Comparison of ENCODE assay signal across 29 mouse cellular contexts in the genomic region with DNA sequence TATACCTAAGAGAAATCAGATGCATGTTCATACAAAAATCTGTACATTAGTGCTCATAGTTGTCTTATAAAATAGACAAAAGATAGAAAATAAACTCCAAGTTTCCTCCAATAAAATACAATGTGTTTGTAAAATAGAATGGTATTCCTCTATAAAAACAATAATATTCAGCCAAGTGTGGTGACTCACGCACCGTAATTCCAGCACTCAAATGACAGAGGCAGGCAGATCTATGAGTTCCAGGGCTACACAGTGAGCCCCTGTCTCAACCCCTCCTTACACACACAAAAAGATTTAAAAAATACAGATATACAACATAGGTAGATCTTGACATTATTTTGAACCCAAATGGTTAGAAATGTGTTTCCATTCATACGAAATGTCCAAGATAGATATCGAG. TPM values are rescaled to one million over a fixed set of nuclear protein-coding genes. Genes with fewer than 3 reads are reported as not detected.
"Had no signal": no experiment of that assay in that cellular context is flagged by ENCODE, and none has a peak within 500 bp of the region (broad histone marks: within the 10 kb centered on the region; RNA-seq: fewer than 3 reads in every experiment).

No protein-coding gene starts in this region.

- H3K9ac ChIP-seq: embryonic facial prominence, embryonic 12.5 days; embryonic facial prominence, embryonic 13.5 days; embryonic facial prominence, embryonic 15.5 days; forebrain, embryonic 12.5 days; forebrain, embryonic 13.5 days; forebrain, embryonic 15.5 days; forebrain, postnatal 0 days had no signal

- H3K36me3 ChIP-seq: embryonic facial prominence, embryonic 12.5 days; embryonic facial prominence, embryonic 15.5 days; forebrain, embryonic 15.5 days; heart, embryonic 10.5 days had no signal

- ATAC-seq: forebrain, embryonic 13.5 days; forebrain, embryonic 14.5 days; forebrain, embryonic 15.5 days; forebrain, embryonic 16.5 days; forebrain, postnatal 0 days had no signal

- H3K27ac ChIP-seq: embryonic facial prominence, embryonic 10.5 days; embryonic facial prominence, embryonic 12.5 days; embryonic facial prominence, embryonic 13.5 days; embryonic facial prominence, embryonic 15.5 days; forebrain, embryonic 12.5 days; forebrain, embryonic 13.5 days; forebrain, embryonic 15.5 days; gastrocnemius, adult 2 months; heart, adult 2 months; heart, embryonic 10.5 days had no signal

- DNase-seq: cerebellum, adult 9-10 months; cerebellum, adult 9-11 months; cerebellum, postnatal 10 days; cerebellum, postnatal 14 days; cerebellum, postnatal 25 days; cerebellum, postnatal 36 days; embryo, embryonic 11 days; forebrain, postnatal 0 days; gastrocnemius, adult 2 months; gastrocnemius, postnatal 10 days; gastrocnemius, postnatal 14 days; gastrocnemius, postnatal 25 days; gastrocnemius, postnatal 36 days; heart, adult 11 months; heart, adult 18-20 months; heart, adult 2 months had no signal

- H3K4me2 ChIP-seq: embryonic facial prominence, embryonic 12.5 days; embryonic facial prominence, embryonic 13.5 days; embryonic facial prominence, embryonic 15.5 days; forebrain, embryonic 12.5 days; forebrain, embryonic 13.5 days; forebrain, embryonic 15.5 days had no signal

- H3K27me3 ChIP-seq: embryonic facial prominence, embryonic 12.5 days; embryonic facial prominence, embryonic 13.5 days; embryonic facial prominence, embryonic 15.5 days; forebrain, embryonic 12.5 days; forebrain, embryonic 13.5 days; forebrain, embryonic 15.5 days had no signal

- H3K4me3 ChIP-seq: embryonic facial prominence, embryonic 10.5 days; embryonic facial prominence, embryonic 12.5 days; embryonic facial prominence, embryonic 13.5 days; embryonic facial prominence, embryonic 15.5 days; erythroblast, embryonic 14.5 days; forebrain, embryonic 12.5 days; forebrain, embryonic 13.5 days; forebrain, embryonic 15.5 days; gastrocnemius, adult 2 months; heart, adult 2 months; heart, embryonic 10.5 days had no signal

- H3K9me3 ChIP-seq: embryonic facial prominence, embryonic 10.5 days; embryonic facial prominence, embryonic 12.5 days; embryonic facial prominence, embryonic 13.5 days; embryonic facial prominence, embryonic 15.5 days; forebrain, embryonic 12.5 days; forebrain, embryonic 13.5 days; forebrain, embryonic 15.5 days; heart, embryonic 10.5 days had no signal

RNA-seq across cellular contexts. Expression of gene Scd4, which starts 59.0 kb away (rescaled TPM):
- polyA plus RNA-seq: embryonic facial prominence, embryonic 11.5 days; erythroblast, embryonic 14.5 days; forebrain, embryonic 11.5 days had no signal
